Mouse (Mus musculus) MEL (cell line): Measurements from ENCODE around the gene Tes.

ENCODE experiments used
- CTCF ChIP-seq, 3 experiments: IDR thresholded peaks in 2 of 3; conservative IDR thresholded peaks in 1 of 3; 2 replicates each; pipeline ENCODE4 v1.5.1; 2011 to 2012; ENCODE audit warnings: low read length in 3 of 3, low read depth in 2 of 3, mild to moderate bottlenecking in 2 of 3, improper control_type of control experiment in 1 of 3, inconsistent platforms in 1 of 3, mixed read lengths in 1 of 3, moderate library complexity in 1 of 3; ENCODE audit not compliant: control insufficient read depth in 1 of 3, insufficient read depth in 1 of 3, poor library complexity in 1 of 3, severe bottlenecking in 1 of 3
- EP300 ChIP-seq, 2 experiments: IDR thresholded peaks; 2 replicates each; pipeline ENCODE4 v1.6.1; 2011; ENCODE audit warnings: improper control_type of control experiment in 2 of 2, low read length in 2 of 2, low read depth in 1 of 2, mild to moderate bottlenecking in 1 of 2
- ETS1 ChIP-seq: IDR thresholded peaks from 2 replicates; pipeline ENCODE4 v1.6.1; 2012; ENCODE audit warnings: low read depth, mild to moderate bottlenecking, inconsistent platforms, low read length, improper control_type of control experiment, moderate library complexity
- GATA1 ChIP-seq: IDR thresholded peaks from 2 replicates; pipeline ENCODE4 v1.6.1; 2011; ENCODE audit warnings: low read depth, low read length, improper control_type of control experiment
- MYC ChIP-seq: IDR thresholded peaks from 2 replicates; pipeline ENCODE4 v1.6.1; 2011; ENCODE audit warnings: low read depth, mild to moderate bottlenecking, low read length, improper control_type of control experiment, moderate library complexity
- NRF1 ChIP-seq: IDR thresholded peaks from 2 replicates; pipeline ENCODE4 v1.6.1; 2014; ENCODE audit warnings: low read depth, mild to moderate bottlenecking, inconsistent platforms, low read length, improper control_type of control experiment, moderate library complexity; ENCODE audit not compliant: poor library complexity, insufficient read depth, severe bottlenecking
- POLR2A ChIP-seq, 2 experiments: IDR thresholded peaks; 2 replicates each; pipeline ENCODE4 v1.6.1; 2011 to 2012; ENCODE audit warnings: low read length in 2 of 2, mild to moderate bottlenecking in 2 of 2, control low read depth in 1 of 2, improper control_type of control experiment in 1 of 2, low read depth in 1 of 2, moderate library complexity in 1 of 2; ENCODE audit not compliant: control insufficient read depth in 1 of 2, insufficient read depth in 1 of 2, poor library complexity in 1 of 2
- POLR2AphosphoS2 ChIP-seq: IDR thresholded peaks from 2 replicates; pipeline ENCODE4 v1.6.1; 2011; ENCODE audit warnings: low read length, improper control_type of control experiment
- USF1 ChIP-seq: IDR thresholded peaks from 2 replicates; pipeline ENCODE4 v1.6.1; 2014; ENCODE audit warnings: low read depth, mild to moderate bottlenecking, inconsistent platforms, low read length, improper control_type of control experiment, moderate library complexity
- ZKSCAN1 ChIP-seq: IDR thresholded peaks from 2 replicates; pipeline ENCODE4 v1.6.1; 2012; ENCODE audit warnings: low read depth, mild to moderate bottlenecking, inconsistent platforms, low read length, improper control_type of control experiment, moderate library complexity
- ZNF384 ChIP-seq: IDR thresholded peaks from 2 replicates; pipeline ENCODE4 v1.6.1; 2012; ENCODE audit warnings: low read depth, mild to moderate bottlenecking, inconsistent platforms, low read length, improper control_type of control experiment

- no peak for TF ChIP-seq CTCF (IDR thresholded peaks at IDR 0.05 in 2 of 3, conservative IDR thresholded peaks at IDR 0.05 in 1 of 3; ENCODE audit: control insufficient read depth in 1 of 3, insufficient read depth in 1 of 3, low read depth in 2 of 3, low read length in 3 of 3, poor library complexity in 1 of 3, severe bottlenecking in 1 of 3)
- TF ChIP-seq POLR2AphosphoS2, result no peak
- TF ChIP-seq MYC, result no peak
- no peak for TF ChIP-seq NRF1
- no peak for TF ChIP-seq POLR2A (IDR thresholded peaks at IDR 0.05; ENCODE audit: control insufficient read depth in 1 of 2, insufficient read depth in 1 of 2, low read depth in 1 of 2, low read length in 2 of 2, poor library complexity in 1 of 2)
- TF ChIP-seq ZKSCAN1, result no peak
- TF ChIP-seq GATA1, result no peak
- no peak for TF ChIP-seq ETS1
- no peak for TF ChIP-seq USF1
- TF ChIP-seq ZNF384, result no peak
- TF ChIP-seq EP300 (IDR thresholded peaks at IDR 0.05; ENCODE audit: low read depth in 1 of 2, low read length in 2 of 2), result no peak
These were observed 13.4 kb upstream of the Tes start for GRCm38 (mm10) chr6:17051432-17052025.
